In the genomic region with DNA sequence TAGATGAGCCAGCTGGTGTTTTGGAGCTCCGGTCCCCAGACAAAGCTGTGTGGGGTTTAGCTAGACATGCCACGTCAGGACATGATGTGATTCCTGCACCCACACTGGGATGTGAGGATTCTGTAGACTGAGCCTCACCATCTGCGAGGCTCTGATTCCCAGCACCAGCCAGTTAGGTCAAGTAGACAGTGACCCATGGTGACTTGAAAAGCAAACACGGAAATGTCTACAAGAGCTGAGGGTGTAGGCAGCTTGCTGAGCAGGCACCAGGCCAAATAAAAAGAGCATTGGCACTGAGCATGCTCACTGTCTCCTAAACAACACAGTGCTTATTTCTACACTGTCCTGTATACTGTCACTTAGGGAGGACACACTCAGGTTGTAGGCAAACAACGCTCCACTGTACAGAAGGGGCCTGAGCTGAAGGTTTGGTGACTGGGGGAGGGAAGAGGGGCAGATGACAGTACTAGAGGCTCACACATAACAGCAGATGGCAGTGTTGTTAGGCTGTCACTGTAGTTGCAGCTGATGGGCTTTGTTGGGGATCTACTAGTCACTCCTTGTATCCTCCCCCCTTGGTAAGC, we compare ENCODE assay signal across 9 mouse cellular contexts. TPM values are rescaled to one million over a fixed set of nuclear protein-coding genes. Genes with fewer than 3 reads are reported as not detected.
DNase-seq lines count a peak whose midpoint lies in the region; ATAC-seq lines count a peak whose summit lies in the region.
"Had no signal": no experiment of that assay in that cellular context is flagged by ENCODE, and none has a peak within 500 bp of the region (broad histone marks: within the 10 kb centered on the region; RNA-seq: fewer than 3 reads in every experiment).

No protein-coding gene starts in this region.

- no peaks in the 10 kb centered on the region for H3K36me3 ChIP-seq in midbrain, embryonic 15.5 days (replicated peaks)
- no peaks in the 10 kb centered on the region for H3K36me3 ChIP-seq in midbrain, embryonic 16.5 days (ENCODE audit: control insufficient read depth, insufficient read depth, low read length)
- H3K36me3 ChIP-seq in limb, embryonic 10.5 days: no peaks in the 10 kb centered on the region

- H3K4me1 ChIP-seq in midbrain, embryonic 15.5 days: no peaks in the 10 kb centered on the region
- H3K4me1 ChIP-seq in midbrain, embryonic 16.5 days (ENCODE audit: control insufficient read depth, insufficient read depth, low read length): no peaks in the 10 kb centered on the region; the same call in 1 of the 2 replicates
- peaks cover 5% of the 10 kb centered on the region; the same call in 1 of the 2 replicates for H3K4me1 ChIP-seq in limb, embryonic 10.5 days

- H3K9me3 ChIP-seq in midbrain, embryonic 15.5 days: no peaks in the 10 kb centered on the region
- H3K9me3 ChIP-seq in midbrain, embryonic 16.5 days (replicated peaks; ENCODE audit: control insufficient read depth, low read length, poor library complexity, severe bottlenecking): no peaks in the 10 kb centered on the region
- no peaks in the 10 kb centered on the region for H3K9me3 ChIP-seq in limb, embryonic 10.5 days (replicated peaks)

- H3K9ac ChIP-seq in midbrain, embryonic 15.5 days: no peak overlapping the region
- no peak overlapping the region for H3K9ac ChIP-seq in midbrain, embryonic 16.5 days (ENCODE audit: low read depth, low read length)

- no peak overlapping the region for H3K4me3 ChIP-seq in midbrain, embryonic 15.5 days
- H3K4me3 ChIP-seq in midbrain, embryonic 16.5 days (ENCODE audit: low read depth, low read length): no peak overlapping the region
- no peak overlapping the region for H3K4me3 ChIP-seq in limb, embryonic 10.5 days

- 0 out of 2 replicates have a peak, but pooled peaks have one; percentile 32 for ATAC-seq in midbrain, embryonic 15.5 days (replicated peaks)
- ATAC-seq in midbrain, embryonic 16.5 days: no peak

- no peak overlapping the region for H3K27ac ChIP-seq in midbrain, embryonic 15.5 days
- no peak overlapping the region for H3K27ac ChIP-seq in midbrain, embryonic 16.5 days (ENCODE audit: low read length)
- no peak overlapping the region for H3K27ac ChIP-seq in limb, embryonic 10.5 days
- H3K27ac ChIP-seq: macrophage had no signal

- no peak overlapping the region for H3K4me2 ChIP-seq in midbrain, embryonic 15.5 days
- H3K4me2 ChIP-seq in midbrain, embryonic 16.5 days (ENCODE audit: low read length): no peak overlapping the region

- no peaks in the 10 kb centered on the region for H3K27me3 ChIP-seq in midbrain, embryonic 15.5 days (replicated peaks)
- no peaks in the 10 kb centered on the region for H3K27me3 ChIP-seq in midbrain, embryonic 16.5 days (ENCODE audit: control insufficient read depth, insufficient read depth, low read depth, low read length)
- H3K27me3 ChIP-seq in limb, embryonic 10.5 days (ENCODE audit: low read depth, poor library complexity, severe bottlenecking): no peaks in the 10 kb centered on the region

- DNase-seq in c-Kit-positive CD71-positive TER-119-negative erythroid progenitor cells, embryonic 14.5 days (ENCODE audit: low read depth): peak; percentile 45
- DNase-seq in frontal cortex, postnatal 36 days (ENCODE audit: low spot score in 2 of 2): peak; percentile 52 to 58
- DNase-seq in layer of hippocampus, adult 11-12 months (ENCODE audit: low spot score): peak; percentile 72
- DNase-seq in lung, postnatal 14 days: peak; percentile 67
- no peak for DNase-seq in limb, embryonic 10.5 days (ENCODE audit: low spot score)
- no peak for DNase-seq in urinary bladder, postnatal 25 days (ENCODE audit: low spot score)

- 76% methylated on average over 5 of the region's 5 CpGs for WGBS in midbrain, embryonic 15.5 days
- 70% methylated on average over 5 of the region's 5 CpGs for WGBS in midbrain, embryonic 16.5 days
- 88% methylated on average over 5 of the region's 5 CpGs for WGBS in limb, embryonic 10.5 days

RNA-seq across cellular contexts. Expression of a gene that starts 11.9 kb away (rescaled TPM):
- 8.7 and 10.9 TPM in 2 replicates for polyA plus RNA-seq in midbrain, embryonic 15.5 days (2015; fragmentation: Nextera tagmentation; extraction: Ambion mirVana)
- 6.8 and 9.2 TPM in 2 replicates for polyA plus RNA-seq in midbrain, embryonic 16.5 days (2015; fragmentation: Nextera tagmentation; extraction: Ambion mirVana)
- 2.8 and 3.6 TPM in 2 replicates for polyA plus RNA-seq in limb, embryonic 10.5 days (2016; fragmentation: Nextera tagmentation; extraction: Ambion mirVana)

RNA-seq across cellular contexts. Expression of a gene that starts 28.0 kb away (rescaled TPM):
- 60.9 and 62.0 TPM in 2 replicates for polyA plus RNA-seq in midbrain, embryonic 15.5 days (2015; fragmentation: Nextera tagmentation; extraction: Ambion mirVana)
- polyA plus RNA-seq in midbrain, embryonic 16.5 days (2015; fragmentation: Nextera tagmentation; extraction: Ambion mirVana): 51.0 and 54.5 TPM in 2 replicates
- 79.8 and 85.0 TPM in 2 replicates for polyA plus RNA-seq in limb, embryonic 10.5 days (2016; fragmentation: Nextera tagmentation; extraction: Ambion mirVana)

RNA-seq across cellular contexts. Expression of a gene that starts 33.8 kb away (rescaled TPM):
- polyA plus RNA-seq in midbrain, embryonic 15.5 days (2015; fragmentation: Nextera tagmentation; extraction: Ambion mirVana): 102 and 109 TPM in 2 replicates
- polyA plus RNA-seq in midbrain, embryonic 16.5 days (2015; fragmentation: Nextera tagmentation; extraction: Ambion mirVana): 104 TPM in 2 replicates
- polyA plus RNA-seq in limb, embryonic 10.5 days (2016; fragmentation: Nextera tagmentation; extraction: Ambion mirVana): 39.7 and 51.4 TPM in 2 replicates

RNA-seq across cellular contexts. Expression of a gene that starts 34.1 kb away (rescaled TPM):
- polyA plus RNA-seq in midbrain, embryonic 15.5 days (2015; fragmentation: Nextera tagmentation; extraction: Ambion mirVana): 117 and 118 TPM in 2 replicates
- polyA plus RNA-seq in midbrain, embryonic 16.5 days (2015; fragmentation: Nextera tagmentation; extraction: Ambion mirVana): 116 and 133 TPM in 2 replicates
- polyA plus RNA-seq in limb, embryonic 10.5 days (2016; fragmentation: Nextera tagmentation; extraction: Ambion mirVana): 26.8 and 27.6 TPM in 2 replicates

Comparison
In these comparisons a context has a peak if more than half of its experiments do, and no peak if none do; other contexts are left out.
1. DNase-seq: peak in c-Kit-positive CD71-positive TER-119-negative erythroid progenitor cells, embryonic 14.5 days (single experiment), frontal cortex, postnatal 36 days (2 of 2), layer of hippocampus, adult 11-12 months (single experiment) and lung, postnatal 14 days (single experiment); none in limb, embryonic 10.5 days (single experiment) and urinary bladder, postnatal 25 days (single experiment).